Mouse (Mus musculus) MEL (cell line): ENCODE data around the gene Ttc29. TPM values are rescaled to one million over a fixed set of nuclear protein-coding genes. Genes with fewer than 3 reads are reported as not detected.

Experiments
- DNase-seq: peaks from one replicate; pipeline ENCODE4 v3.0.0; 2011; ENCODE audit warnings: low read depth, low spot score
- H3K27ac ChIP-seq: 2 replicates; pipeline ENCODE4 v1.5.1; 2012; ENCODE audit warnings: low read depth, mild to moderate bottlenecking, control low read depth, low read length, moderate library complexity; ENCODE audit not compliant: control insufficient read depth
- H3K27me3 ChIP-seq, 2 experiments: fragments of 150-350 bp in 1 of 2; sonication (generic) in 1 of 2; 2 replicates each; pipeline ENCODE4 v1.6.1; 2012; ENCODE audit warnings: low read length in 2 of 2, mild to moderate bottlenecking in 2 of 2, improper control_type of control experiment in 1 of 2, moderate library complexity in 1 of 2; ENCODE audit not compliant: insufficient read depth in 2 of 2, control insufficient read depth in 1 of 2
- H3K36me3 ChIP-seq, 2 experiments: 2 replicates each; pipeline ENCODE4 v1.6.1; 2012 to 2014; ENCODE audit warnings: low read length in 2 of 2, improper control_type of control experiment in 1 of 2, inconsistent platforms in 1 of 2, mild to moderate bottlenecking in 1 of 2; ENCODE audit not compliant: insufficient read depth in 2 of 2, control insufficient read depth in 1 of 2
- H3K4me1 ChIP-seq, 2 experiments: fragments of 150-350 bp in 1 of 2; sonication (generic) in 1 of 2; 2 replicates each; pipeline ENCODE4 v1.6.1; 2012; ENCODE audit warnings: low read length in 2 of 2, improper control_type of control experiment in 1 of 2, mild to moderate bottlenecking in 1 of 2; ENCODE audit not compliant: insufficient read depth in 2 of 2, control insufficient read depth in 1 of 2
- H3K4me3 ChIP-seq, 2 experiments: fragments of 150-350 bp in 1 of 2; sonication (generic) in 1 of 2; 2 replicates each; pipeline ENCODE4 v1.5.1; 2012; ENCODE audit warnings: low read depth in 2 of 2, low read length in 2 of 2, mild to moderate bottlenecking in 2 of 2, moderate library complexity in 2 of 2, control low read depth in 1 of 2, improper control_type of control experiment in 1 of 2; ENCODE audit not compliant: control insufficient read depth in 1 of 2, insufficient read depth in 1 of 2
- H3K79me2 ChIP-seq: 2 replicates; pipeline ENCODE4 v1.6.1; 2012; ENCODE audit warnings: mild to moderate bottlenecking, low read length, moderate library complexity; ENCODE audit not compliant: control insufficient read depth, poor library complexity, insufficient read depth
- H3K9ac ChIP-seq: 2 replicates; pipeline ENCODE4 v1.6.1; 2012; ENCODE audit warnings: low read depth, mild to moderate bottlenecking, control low read depth, low read length, moderate library complexity; ENCODE audit not compliant: control insufficient read depth, poor library complexity, severe bottlenecking
- H3K9me3 ChIP-seq: fragments of 150-350 bp; sonication (generic); replicated peaks from 2 replicates; pipeline ENCODE4 v1.6.1; 2012; ENCODE audit warnings: mild to moderate bottlenecking, low read length, improper control_type of control experiment, moderate library complexity; ENCODE audit not compliant: insufficient read depth
- CHD1 ChIP-seq: IDR thresholded peaks from 2 replicates; pipeline ENCODE4 v1.6.1; 2012; ENCODE audit warnings: low read depth, mild to moderate bottlenecking, inconsistent platforms, low read length, improper control_type of control experiment
- CTCF ChIP-seq, 3 experiments: IDR thresholded peaks in 2 of 3; conservative IDR thresholded peaks in 1 of 3; 2 replicates each; pipeline ENCODE4 v1.5.1; 2011 to 2012; ENCODE audit warnings: low read length in 3 of 3, low read depth in 2 of 3, mild to moderate bottlenecking in 2 of 3, improper control_type of control experiment in 1 of 3, inconsistent platforms in 1 of 3, mixed read lengths in 1 of 3, moderate library complexity in 1 of 3; ENCODE audit not compliant: control insufficient read depth in 1 of 3, insufficient read depth in 1 of 3, poor library complexity in 1 of 3, severe bottlenecking in 1 of 3
- ELF1 ChIP-seq: IDR thresholded peaks from 2 replicates; pipeline ENCODE4 v1.6.1; 2014; ENCODE audit warnings: low read depth, mild to moderate bottlenecking, inconsistent platforms, low read length, improper control_type of control experiment, moderate library complexity
- EP300 ChIP-seq, 2 experiments: IDR thresholded peaks; 2 replicates each; pipeline ENCODE4 v1.6.1; 2011; ENCODE audit warnings: improper control_type of control experiment in 2 of 2, low read length in 2 of 2, low read depth in 1 of 2, mild to moderate bottlenecking in 1 of 2
- ETS1 ChIP-seq: IDR thresholded peaks from 2 replicates; pipeline ENCODE4 v1.6.1; 2012; ENCODE audit warnings: low read depth, mild to moderate bottlenecking, inconsistent platforms, low read length, improper control_type of control experiment, moderate library complexity
- GABPA ChIP-seq: IDR thresholded peaks from 2 replicates; pipeline ENCODE4 v1.6.1; 2012; ENCODE audit warnings: low read depth, mild to moderate bottlenecking, inconsistent platforms, low read length, improper control_type of control experiment, moderate library complexity
- GATA1 ChIP-seq: IDR thresholded peaks from 2 replicates; pipeline ENCODE4 v1.6.1; 2011; ENCODE audit warnings: low read depth, low read length, improper control_type of control experiment
- JUND ChIP-seq: IDR thresholded peaks from 2 replicates; pipeline ENCODE4 v1.6.1; 2011; ENCODE audit warnings: low read depth, mild to moderate bottlenecking, improper control_type of control experiment, low read length
- KAT2A ChIP-seq: conservative IDR thresholded peaks from 2 replicates; pipeline ENCODE4 v1.6.1; 2012; ENCODE audit warnings: low read depth, low read length, improper control_type of control experiment, inconsistent platforms
- MAFK ChIP-seq: IDR thresholded peaks from 2 replicates; pipeline ENCODE4 v1.6.1; 2011; ENCODE audit warnings: low read depth, mild to moderate bottlenecking, low read length, improper control_type of control experiment, borderline replicate concordance
- MAX ChIP-seq: IDR thresholded peaks from 2 replicates; pipeline ENCODE4 v1.6.1; 2011; ENCODE audit warnings: low read length, improper control_type of control experiment
- MYB ChIP-seq: IDR thresholded peaks from 2 replicates; pipeline ENCODE4 v1.6.1; 2011; ENCODE audit warnings: mild to moderate bottlenecking, low read depth, low read length, improper control_type of control experiment
- NELFE ChIP-seq: IDR thresholded peaks from 2 replicates; pipeline ENCODE4 v1.6.1; 2011; ENCODE audit warnings: low read depth, low read length, improper control_type of control experiment
- POLR2A ChIP-seq, 2 experiments: IDR thresholded peaks; 2 replicates each; pipeline ENCODE4 v1.6.1; 2011 to 2012; ENCODE audit warnings: low read length in 2 of 2, mild to moderate bottlenecking in 2 of 2, control low read depth in 1 of 2, improper control_type of control experiment in 1 of 2, low read depth in 1 of 2, moderate library complexity in 1 of 2; ENCODE audit not compliant: control insufficient read depth in 1 of 2, insufficient read depth in 1 of 2, poor library complexity in 1 of 2
- POLR2AphosphoS5 ChIP-seq: IDR thresholded peaks from 2 replicates; pipeline ENCODE4 v1.6.1; 2012; ENCODE audit warnings: low read depth, borderline replicate concordance, mild to moderate bottlenecking, inconsistent platforms, low read length, moderate library complexity, mixed read lengths
- RAD21 ChIP-seq: IDR thresholded peaks from 2 replicates; pipeline ENCODE4 v1.6.1; 2011; ENCODE audit warnings: mild to moderate bottlenecking, low read depth, low read length, improper control_type of control experiment
- SIN3A ChIP-seq: IDR thresholded peaks from 2 replicates; pipeline ENCODE4 v1.6.1; 2012; ENCODE audit warnings: low read length, improper control_type of control experiment, inconsistent platforms
- SMC3 ChIP-seq: IDR thresholded peaks from 2 replicates; pipeline ENCODE4 v1.6.1; 2011; ENCODE audit warnings: low read depth, low read length, improper control_type of control experiment
- TBP ChIP-seq: IDR thresholded peaks from 2 replicates; pipeline ENCODE4 v1.8.0; 2011; ENCODE audit warnings: low read depth, low read length, improper control_type of control experiment
- TCF12 ChIP-seq: IDR thresholded peaks from 2 replicates; pipeline ENCODE4 v1.6.1; 2014; ENCODE audit warnings: low read depth, mild to moderate bottlenecking, inconsistent platforms, low read length, improper control_type of control experiment, moderate library complexity
- USF2 ChIP-seq, 2 experiments: IDR thresholded peaks; 2 replicates each; pipeline ENCODE4 v1.6.1; 2011 to 2012; ENCODE audit warnings: improper control_type of control experiment in 2 of 2, low read length in 2 of 2, borderline replicate concordance in 1 of 2, inconsistent platforms in 1 of 2, low read depth in 1 of 2, mild to moderate bottlenecking in 1 of 2; ENCODE audit not compliant: insufficient read depth in 1 of 2
- ZMIZ1 ChIP-seq: IDR thresholded peaks from 2 replicates; pipeline ENCODE4 v1.6.1; 2012; ENCODE audit warnings: low read depth, mild to moderate bottlenecking, inconsistent platforms, low read length, improper control_type of control experiment, moderate library complexity
- polyA plus RNA-seq, 2 experiments: library from polyadenylated mRNA; stranded (reverse) in 1 of 2; unstranded in 1 of 2; fragments of >175 nt in 1 of 2; fragments of >200 nt in 1 of 2; gene quantifications; 2 replicates each; pipeline versions ENCODE4 v1.2.1 to v1.2.4; 2012; ENCODE audit warnings: low replicate concordance in 2 of 2, low read depth in 1 of 2; ENCODE audit not compliant: insufficient read length in 2 of 2, insufficient read depth in 1 of 2, missing spikeins in 1 of 2
- total RNA-seq: library from RNA; depleted of rRNA; stranded (reverse); fragments of 300-350 nt; gene quantifications from 2 replicates; pipeline ENCODE4 v1.2.3, GENCODE M21; 2012

Ttc29 gene
- total and polyA plus RNA-seq, 3 experiments: not detected

DNA sequence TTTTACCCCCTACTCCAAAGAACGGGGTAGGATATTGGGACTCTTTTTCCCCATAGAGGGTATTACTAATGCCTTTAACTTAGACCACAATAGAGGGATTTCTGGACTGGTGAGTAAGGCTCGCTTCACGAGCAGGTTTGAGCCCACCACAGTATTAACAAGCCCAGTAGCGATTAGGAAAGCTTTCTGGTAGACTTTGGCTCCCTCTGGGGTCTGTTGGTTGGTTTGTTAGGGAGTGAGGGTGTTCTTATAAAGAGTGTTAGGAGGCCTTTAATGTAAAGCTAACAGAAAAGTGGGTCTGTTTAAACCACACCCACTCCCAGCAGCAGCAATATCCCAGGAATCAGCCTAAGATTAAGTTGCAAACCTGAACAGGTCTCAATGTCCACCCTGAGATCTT lies 206.2 kb downstream of the Ttc29 start:
- no peaks in the 10 kb centered on the region for H3K79me2 ChIP-seq
- no peaks in the 10 kb centered on the region for H3K36me3 ChIP-seq
- H3K4me1 ChIP-seq: no peaks in the 10 kb centered on the region
- no peak overlapping the region for H3K27ac ChIP-seq
- no peaks in the 10 kb centered on the region for H3K9me3 ChIP-seq
- no peak overlapping the region for H3K4me3 ChIP-seq
- no peaks in the 10 kb centered on the region for H3K27me3 ChIP-seq
- no peak for TF ChIP-seq SIN3A
- TF ChIP-seq MAFK: no peak
- no peak for TF ChIP-seq TBP
- no peak for TF ChIP-seq KAT2A
- TF ChIP-seq GABPA: no peak
- no peak for TF ChIP-seq RAD21
- TF ChIP-seq USF2 (IDR thresholded peaks at IDR 0.05; ENCODE audit: borderline replicate concordance in 1 of 2, insufficient read depth in 1 of 2, low read depth in 1 of 2, low read length in 2 of 2): no peak
- TF ChIP-seq POLR2A (IDR thresholded peaks at IDR 0.05; ENCODE audit: control insufficient read depth in 1 of 2, insufficient read depth in 1 of 2, low read depth in 1 of 2, low read length in 2 of 2, poor library complexity in 1 of 2): no peak
- TF ChIP-seq EP300 (IDR thresholded peaks at IDR 0.05; ENCODE audit: low read depth in 1 of 2, low read length in 2 of 2): no peak
- no peak for TF ChIP-seq GATA1
- no peak for TF ChIP-seq JUND
- no peak for TF ChIP-seq ZMIZ1
- TF ChIP-seq MYB: no peak
- no peak for TF ChIP-seq CHD1
- TF ChIP-seq ETS1: no peak
- TF ChIP-seq CTCF (IDR thresholded peaks at IDR 0.05 in 2 of 3, conservative IDR thresholded peaks at IDR 0.05 in 1 of 3; ENCODE audit: control insufficient read depth in 1 of 3, insufficient read depth in 1 of 3, low read depth in 2 of 3, low read length in 3 of 3, poor library complexity in 1 of 3, severe bottlenecking in 1 of 3): no peak
- no peak for TF ChIP-seq ELF1
- no peak for TF ChIP-seq NELFE
- no peak for TF ChIP-seq POLR2AphosphoS5
- DNase-seq: no peak
- H3K9ac ChIP-seq: no peak overlapping the region

DNA sequence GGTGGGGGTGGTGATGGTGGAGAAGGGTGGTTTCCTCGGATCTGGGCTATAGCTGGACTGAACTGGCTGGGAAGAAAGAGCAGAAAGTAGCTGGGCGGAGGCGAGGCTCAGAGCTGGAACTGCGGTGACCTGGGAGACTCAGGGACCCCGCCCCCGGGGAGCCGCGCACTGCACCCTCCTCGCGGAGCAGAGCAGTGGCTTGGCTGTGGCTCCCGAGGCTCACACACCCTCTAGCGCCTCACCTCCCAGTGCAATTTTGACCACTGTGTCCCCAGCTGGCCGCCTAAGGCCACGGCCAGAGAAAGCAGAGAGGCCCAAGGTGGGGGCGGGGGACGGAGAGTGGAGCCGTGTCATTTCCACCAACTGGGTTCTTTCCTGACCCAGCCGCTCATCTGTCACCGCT lies 207.0 kb downstream of the Ttc29 start:
- H3K9me3 ChIP-seq: no peaks in the 10 kb centered on the region
- no peak overlapping the region for H3K27ac ChIP-seq
- no peaks in the 10 kb centered on the region for H3K4me1 ChIP-seq
- H3K4me3 ChIP-seq: no peak overlapping the region
- no peak overlapping the region for H3K9ac ChIP-seq
- no peaks in the 10 kb centered on the region for H3K36me3 ChIP-seq
- H3K79me2 ChIP-seq: no peaks in the 10 kb centered on the region
- no peak for TF ChIP-seq SMC3
- TF ChIP-seq ZMIZ1: no peak
- TF ChIP-seq MAX: no peak
- TF ChIP-seq POLR2A (IDR thresholded peaks at IDR 0.05; ENCODE audit: control insufficient read depth in 1 of 2, insufficient read depth in 1 of 2, low read depth in 1 of 2, low read length in 2 of 2, poor library complexity in 1 of 2): no peak
- TF ChIP-seq JUND: no peak
- no peak for TF ChIP-seq ELF1
- TF ChIP-seq TCF12: no peak
- H3K27me3 ChIP-seq: no peaks in the 10 kb centered on the region
- DNase-seq: no peak
